Mouse (Mus musculus): ENCODE results near the gene Hist1h4d.
"Not testable (repeated sequence)": the region's sequence is repeated elsewhere in the genome, so short reads cannot be mapped to it uniquely, and the experiment has no call there.

GRCm38 (mm10) chr13:23560699-23561098 is 20.7 kb upstream of the Hist1h4d start:
- not testable (repeated sequence) for TF ChIP-seq POLR2A (IDR thresholded peaks at IDR 0.05; ENCODE audit: borderline replicate concordance, extremely low read depth, insufficient read depth, insufficient read length, poor library complexity, severe bottlenecking); CTCF (IDR thresholded peaks at IDR 0.05; ENCODE audit: borderline replicate concordance, extremely low read depth, insufficient read depth, insufficient read length)

Data from brain, embryonic 14.5 days (tissue).